In genomic region chr11:29673359-29673758, GRCm38 (mm10) we compare ENCODE assay signal across 27 mouse cellular contexts. TPM values are rescaled to one million over a fixed set of nuclear protein-coding genes. Genes with fewer than 3 reads are reported as not detected.
DNase-seq lines count a peak whose midpoint lies in the region; ATAC-seq and TF ChIP-seq lines count a peak whose summit lies in the region.
"Had no signal": no experiment of that assay in that cellular context is flagged by ENCODE, and none has a peak within 500 bp of the region (broad histone marks: within the 10 kb centered on the region; RNA-seq: fewer than 3 reads in every experiment).

No protein-coding gene starts in this region.

- no peaks in the 10 kb centered on the region for H3K79me2 ChIP-seq in CH12.LX (replicated peaks; ENCODE audit: control insufficient read depth, extremely low read depth, insufficient read depth, poor library complexity, severe bottlenecking)

- in situ Hi-C loops in CH12.LX (cut with MboI; ENCODE audit: low pct_ligation_motif_present, low pct_unique_long_range_greater_than_20kb, low sequenced_read_pairs), result no loop called here

- H3K4me3 ChIP-seq in heart, embryonic 13.5 days, result no peak overlapping the region
- no peak overlapping the region for H3K4me3 ChIP-seq in CH12.LX (replicated peaks in 1 of 3; ENCODE audit: low read depth in 2 of 3, low read length in 2 of 3, poor library complexity in 1 of 3)
- no peak overlapping the region for H3K4me3 ChIP-seq in liver, embryonic 13.5 days (replicated peaks)
- no peak overlapping the region for H3K4me3 ChIP-seq in forebrain, embryonic 13.5 days
- H3K4me3 ChIP-seq: embryonic facial prominence, embryonic 15.5 days; forebrain, embryonic 15.5 days; heart, embryonic 12.5 days; hindbrain, embryonic 10.5 days; kidney, embryonic 15.5 days; lung, embryonic 15.5 days; midbrain, embryonic 15.5 days; neural tube, embryonic 13.5 days had no signal

- no peak overlapping the region for H3K4me2 ChIP-seq in heart, embryonic 13.5 days
- H3K4me2 ChIP-seq in CH12.LX (ENCODE audit: insufficient read depth, low read depth, poor library complexity, severe bottlenecking), result no peak overlapping the region
- H3K4me2 ChIP-seq in liver, embryonic 13.5 days, result no peak overlapping the region
- H3K4me2 ChIP-seq in forebrain, embryonic 13.5 days, result no peak overlapping the region
- H3K4me2 ChIP-seq: embryonic facial prominence, embryonic 15.5 days; forebrain, embryonic 15.5 days; heart, embryonic 12.5 days; kidney, embryonic 15.5 days; lung, embryonic 15.5 days; midbrain, embryonic 15.5 days; neural tube, embryonic 13.5 days had no signal

- no peaks in the 10 kb centered on the region for H3K36me3 ChIP-seq in heart, embryonic 13.5 days
- no peaks in the 10 kb centered on the region for H3K36me3 ChIP-seq in CH12.LX (replicated peaks in 1 of 2; ENCODE audit: control insufficient read depth in 1 of 2, insufficient read depth in 1 of 2, low read length in 1 of 2)
- H3K36me3 ChIP-seq in liver, embryonic 13.5 days, result no peaks in the 10 kb centered on the region
- no peaks in the 10 kb centered on the region for H3K36me3 ChIP-seq in forebrain, embryonic 13.5 days (ENCODE audit: poor library complexity, severe bottlenecking)
- H3K36me3 ChIP-seq: embryonic facial prominence, embryonic 15.5 days; forebrain, embryonic 15.5 days; heart, embryonic 12.5 days; hindbrain, embryonic 10.5 days; kidney, embryonic 15.5 days; lung, embryonic 15.5 days; midbrain, embryonic 15.5 days; neural tube, embryonic 13.5 days had no signal

- intact Hi-C loops in left cerebral cortex, postnatal 14 days (cut with DNase I), result no loop called here
- intact Hi-C loops in left cerebral cortex, postnatal 4 days (cut with DNase I), result no loop called here

- ATAC-seq in heart, embryonic 13.5 days (ENCODE audit: extremely low read depth, insufficient number of reproducible peaks, low FRiP score, low TSS enrichment), result no peak
- ATAC-seq in liver, embryonic 13.5 days (ENCODE audit: low read depth), result peak; percentile 41; the same call in 1 of the 2 replicates
- ATAC-seq in forebrain, embryonic 13.5 days, result no peak
- ATAC-seq: forebrain, embryonic 15.5 days; hindbrain, postnatal 0 days; midbrain, embryonic 15.5 days had no signal

- H3K27me3 ChIP-seq in heart, embryonic 13.5 days (replicated peaks), result no peaks in the 10 kb centered on the region
- H3K27me3 ChIP-seq in CH12.LX (replicated peaks), result no peaks in the 10 kb centered on the region
- no peaks in the 10 kb centered on the region for H3K27me3 ChIP-seq in liver, embryonic 13.5 days
- no peaks in the 10 kb centered on the region for H3K27me3 ChIP-seq in forebrain, embryonic 13.5 days
- H3K27me3 ChIP-seq: embryonic facial prominence, embryonic 15.5 days; forebrain, embryonic 15.5 days; heart, embryonic 12.5 days; kidney, embryonic 15.5 days; lung, embryonic 15.5 days; midbrain, embryonic 15.5 days; neural tube, embryonic 13.5 days had no signal

- H3K9ac ChIP-seq in heart, embryonic 13.5 days, result no peak overlapping the region
- H3K9ac ChIP-seq in CH12.LX (ENCODE audit: insufficient read depth, low read depth), result no peak overlapping the region
- no peak overlapping the region for H3K9ac ChIP-seq in liver, embryonic 13.5 days
- H3K9ac ChIP-seq in forebrain, embryonic 13.5 days, result no peak overlapping the region
- H3K9ac ChIP-seq: embryonic facial prominence, embryonic 15.5 days; forebrain, embryonic 15.5 days; heart, embryonic 12.5 days; kidney, embryonic 15.5 days; liver, embryonic 14.5 days; lung, embryonic 15.5 days; midbrain, embryonic 15.5 days; neural tube, embryonic 13.5 days had no signal

- dilution Hi-C loops in CH12.LX (cut with MboI; ENCODE audit: extremely low pct_ligation_motif_present, extremely low pct_unique_long_range_greater_than_20kb, low sequenced_read_pairs), result no loop called here

- TF ChIP-seq RAD21 in CH12.LX (IDR thresholded peaks at IDR 0.05; ENCODE audit: low read depth, low read length), result no peak

- H3K4me1 ChIP-seq in heart, embryonic 13.5 days, result 0 out of 2 replicates have a peak, but pooled peaks cover 5% of the 10 kb centered on the region
- peaks cover 0 to 12% of the 10 kb centered on the region in 2 experiments; a peak in 2 of 4 replicates for H3K4me1 ChIP-seq in CH12.LX (ENCODE audit: control insufficient read depth in 1 of 2, insufficient read depth in 2 of 2)
- H3K4me1 ChIP-seq in liver, embryonic 13.5 days (replicated peaks), result no peaks in the 10 kb centered on the region
- no peaks in the 10 kb centered on the region for H3K4me1 ChIP-seq in forebrain, embryonic 13.5 days
- H3K4me1 ChIP-seq: embryonic facial prominence, embryonic 15.5 days; forebrain, embryonic 15.5 days; hindbrain, embryonic 10.5 days; kidney, embryonic 15.5 days; lung, embryonic 15.5 days; midbrain, embryonic 15.5 days; neural tube, embryonic 13.5 days had no signal

- H3K27ac ChIP-seq in heart, embryonic 13.5 days (replicated peaks), result peak overlapping the region; percentile 39
- H3K27ac ChIP-seq in CH12.LX (ENCODE audit: insufficient read depth, low read depth), result no peak overlapping the region
- H3K27ac ChIP-seq in liver, embryonic 13.5 days, result no peak overlapping the region
- H3K27ac ChIP-seq in forebrain, embryonic 13.5 days, result no peak overlapping the region
- H3K27ac ChIP-seq: embryonic facial prominence, embryonic 15.5 days; forebrain, embryonic 15.5 days; hindbrain, embryonic 10.5 days; hindbrain, postnatal 0 days; kidney, embryonic 15.5 days; liver, embryonic 14.5 days; lung, embryonic 15.5 days; midbrain, embryonic 15.5 days; neural tube, embryonic 13.5 days had no signal

- TF ChIP-seq EP300 in CH12.LX (IDR thresholded peaks at IDR 0.05; ENCODE audit: low read length), result 0 out of 2 replicates have a peak, but pooled peaks have one; percentile 26

- no peak for DNase-seq in heart, adult 8-10 months (ENCODE audit: low spot score)
- DNase-seq in left cerebral cortex, postnatal 14 days (ENCODE audit: low spot score in 2 of 2), result peak; percentile 19 to 52
- DNase-seq in left cerebral cortex, postnatal 4 days, result no peak
- DNase-seq in CH12.LX (ENCODE audit: extremely low read depth), result no peak
- no peak for DNase-seq in liver, embryonic 13.5 days
- DNase-seq in adrenal gland, postnatal 25 days, result no peak
- DNase-seq: adrenal gland, postnatal 14 days; cerebellum, adult 11 months; cerebellum, adult 9-11 months; kidney, adult 11 months; kidney, postnatal 36 days; lung, postnatal 36 days; retina, postnatal 1 day; thymus, adult 18-20 months; thymus, postnatal 36 days had no signal

- TF ChIP-seq POLR2A in CH12.LX (IDR thresholded peaks at IDR 0.05; ENCODE audit: low read depth, low read length), result no peak

- no peaks in the 10 kb centered on the region for H3K9me3 ChIP-seq in heart, embryonic 13.5 days
- peaks cover 7% of the 10 kb centered on the region for H3K9me3 ChIP-seq in CH12.LX (replicated peaks; ENCODE audit: low read length)
- no peaks in the 10 kb centered on the region for H3K9me3 ChIP-seq in liver, embryonic 13.5 days (replicated peaks)
- no peaks in the 10 kb centered on the region for H3K9me3 ChIP-seq in forebrain, embryonic 13.5 days (replicated peaks)
- H3K9me3 ChIP-seq: embryonic facial prominence, embryonic 15.5 days; forebrain, embryonic 15.5 days; hindbrain, embryonic 10.5 days; kidney, embryonic 15.5 days; lung, embryonic 15.5 days; midbrain, embryonic 15.5 days; neural tube, embryonic 13.5 days had no signal

- TF ChIP-seq CTCF in CH12.LX (conservative IDR thresholded peaks at IDR 0.05 in 1 of 2, IDR thresholded peaks at IDR 0.05 in 1 of 2; ENCODE audit: low read depth in 2 of 2, low read length in 2 of 2), result no peak

- WGBS in heart, embryonic 13.5 days, result 67% methylated on average over 2 of the region's 2 CpGs
- 30% methylated on average over 2 of the region's 2 CpGs for WGBS in liver, embryonic 13.5 days (ENCODE audit: insufficient replicate concordance)
- WGBS in forebrain, embryonic 13.5 days, result 91% methylated on average over 2 of the region's 2 CpGs

TF ChIP-seq in CH12.LX, 34 proteins besides CTCF, POLR2A, EP300 and RAD21:
- TF ChIP-seq ZNF384 (IDR thresholded peaks at IDR 0.05; ENCODE audit: low read depth, low read length) (0 out of 2 replicates have a peak, but pooled peaks have one; percentile 6), KAT2A (IDR thresholded peaks at IDR 0.05; ENCODE audit: insufficient replicate concordance, low read length) (no peak)

RNA-seq across cellular contexts. Expression of gene Rtn4, which starts 19.4 kb away (rescaled TPM):
- 56.7 and 60.7 TPM in 2 replicates for polyA plus RNA-seq in heart, embryonic 13.5 days (2015; fragmentation: Nextera tagmentation; extraction: Ambion mirVana)
- total RNA-seq in heart, adult 8-10 months (2022), result 10 to 100 TPM; 74.8 to 89.2 (median 82.4) TPM
- total RNA-seq in left cerebral cortex, postnatal 14 days (2021), result 100 to 1,000 TPM; 639 to 692 TPM
- 100 to 1,000 TPM; 607 to 620 TPM for total RNA-seq in left cerebral cortex, postnatal 4 days (2021)
- total RNA-seq in CH12.LX (2012; rRNA removed) (95.8 and 106 TPM in 2 replicates), CH12.LX (2014; rRNA removed) (168 and 182 TPM in 2 replicates)
- polyA plus RNA-seq in CH12.LX (2012; ENCODE audit: insufficient read length, low read depth), result 210 and 224 TPM in 2 replicates
- 11.9 TPM in 2 replicates for polyA plus RNA-seq in liver, embryonic 13.5 days (2015; fragmentation: Nextera tagmentation; extraction: Ambion mirVana)
- 102 TPM in 2 replicates for polyA plus RNA-seq in forebrain, embryonic 13.5 days (2015; fragmentation: Nextera tagmentation; extraction: Ambion mirVana)
- total RNA-seq in adrenal gland, postnatal 25 days (2021), result 474 and 481 TPM in 2 replicates

Comparison
In these comparisons a context has a peak if more than half of its experiments do, and no peak if none do; other contexts are left out.
1. DNase-seq: peak in left cerebral cortex, postnatal 14 days (2 of 2); none in heart, adult 8-10 months (single experiment), left cerebral cortex, postnatal 4 days (single experiment), CH12.LX (single experiment), liver, embryonic 13.5 days (single experiment) and adrenal gland, postnatal 25 days (single experiment).